Mouse (Mus musculus): Measurements from ENCODE around the gene Ccdc84.

GRCm38 (mm10) chr9:44412781-44413180 lies 5.6 kb downstream of the Ccdc84 start:
- TF ChIP-seq CTCF (IDR thresholded peaks at IDR 0.05): no peak
- no peak for TF ChIP-seq EP300 (IDR thresholded peaks at IDR 0.05)

Measured in lung, postnatal 0 days (tissue).